Mouse (Mus musculus) liver, embryonic 11.5 days (tissue): Measurements from ENCODE around the gene Timp2. TPM values are rescaled to one million over a fixed set of nuclear protein-coding genes. Genes with fewer than 3 reads are reported as not detected.
A peak's percentile ranks its signal among the peaks of the same experiment; 100 is the strongest.

Experiments used
- ATAC-seq: fragments of 200-750 bp; cut with Nextera tagmentation; replicated peaks from 2 replicates; pipeline ENCODE4 v1.8.0; 2017; ENCODE audit warnings: moderate number of reproducible peaks, mild to moderate bottlenecking, moderate TSS enrichment, moderate library complexity; ENCODE audit not compliant: low FRiP score
- DNase-seq: peaks from one replicate; pipeline ENCODE4 v3.0.0-alpha.2; 2017; ENCODE audit warnings: low spot score
- H3K27ac ChIP-seq: fragments of 300-500 bp; sonication (generic); 2 replicates; pipeline ENCODE4 v1.5.1; 2014; ENCODE audit warnings: mild to moderate bottlenecking, low read depth, low read length, control low read depth
- H3K27me3 ChIP-seq: fragments of 300-500 bp; sonication (generic); replicated peaks from 2 replicates; pipeline ENCODE4 v1.6.1; 2014; ENCODE audit warnings: low read length, mixed read lengths; ENCODE audit not compliant: control insufficient read depth, insufficient read depth
- H3K36me3 ChIP-seq: fragments of 300-500 bp; sonication (generic); 2 replicates; pipeline ENCODE4 v1.6.1; 2014; ENCODE audit warnings: mild to moderate bottlenecking, low read length, moderate library complexity, mixed read lengths; ENCODE audit not compliant: control insufficient read depth, insufficient read depth
- H3K4me1 ChIP-seq: fragments of 300-500 bp; sonication (generic); replicated peaks from 2 replicates; pipeline ENCODE4 v1.6.1; 2014; ENCODE audit warnings: low read length, mixed read lengths; ENCODE audit not compliant: control insufficient read depth, insufficient read depth
- H3K4me2 ChIP-seq: fragments of 300-500 bp; sonication (generic); 2 replicates; pipeline ENCODE4 v1.6.1; 2014; ENCODE audit warnings: mild to moderate bottlenecking, control low read depth, moderate library complexity
- H3K4me3 ChIP-seq: fragments of 300-500 bp; sonication (generic); 2 replicates; pipeline ENCODE4 v1.5.1; 2014; ENCODE audit warnings: low read depth, low read length, control low read depth
- H3K9ac ChIP-seq: fragments of 300-500 bp; sonication (generic); 2 replicates; pipeline ENCODE4 v1.6.1; 2014; ENCODE audit warnings: low read depth, low read length, control low read depth
- H3K9me3 ChIP-seq: fragments of 300-500 bp; sonication (generic); 2 replicates; pipeline ENCODE4 v1.6.1; 2016; ENCODE audit warnings: low read length, inconsistent platforms, mixed read lengths; ENCODE audit not compliant: control insufficient read depth
- WGBS: fragments of 180-500 bp; shearing (Covaris S2); extraction: QIAGEN DNeasy Blood & Tissue Kit; methylation state at CpG from one replicate; pipeline ENCODE4 v1.1.7; 2014; 5-methylcytosine and 5-hydroxymethylcytosine counted together
- polyA plus RNA-seq: library from polyadenylated mRNA; unstranded; fragments of >200 nt; fragmentation: Nextera tagmentation; extraction: Ambion mirVana; gene quantifications from 2 replicates; pipeline ENCODE4 v1.2.1, GENCODE M21; 2014

Gene Timp2
- polyA plus RNA-seq: 17.8 and 18.1 TPM in 2 replicates

DNA sequence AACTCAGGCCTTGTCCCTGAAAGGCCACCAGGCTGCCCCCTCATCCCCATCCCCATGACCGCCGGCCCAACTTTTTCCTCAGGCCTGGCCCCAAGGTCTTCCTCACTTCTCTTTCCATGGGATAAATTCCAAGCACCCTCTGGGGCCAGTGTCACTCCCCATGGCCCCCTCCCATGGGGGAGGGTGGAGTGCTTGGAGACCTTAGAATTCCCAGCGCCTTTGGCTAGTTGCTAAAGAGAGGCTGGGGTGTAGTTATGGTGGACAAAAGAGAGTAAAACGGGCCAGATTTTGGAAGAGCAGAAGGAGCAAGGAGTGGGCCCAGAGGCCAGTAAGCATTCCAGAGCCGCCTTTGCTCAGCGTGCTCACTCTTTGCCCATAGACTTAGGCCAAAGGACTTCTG is at the start of gene Timp2:
Gene Timp2, minus strand, starts transcription at position 101 of the 400 bp plus-strand sequence.
- DNase-seq (no peak), ATAC-seq (no peak)
- Histone ChIP-seq H3K4me2 (peak within 1 kb of the TSS; percentile 67), H3K27me3 (peaks cover 31% of the 10 kb centered on the region), H3K27ac (peak within 1 kb of the TSS; percentile 48; the same call in 1 of the 2 replicates), H3K4me1 (peaks cover 6% of the 10 kb centered on the region), H3K9ac (peak within 1 kb of the TSS; percentile 60), H3K9me3 (no peaks in the 10 kb centered on the region), H3K36me3 (no peaks in the 10 kb centered on the region), H3K4me3 (peak within 1 kb of the TSS; percentile 56)
- 47% methylated on average over 6 of the region's 6 CpGs for WGBS

DNA sequence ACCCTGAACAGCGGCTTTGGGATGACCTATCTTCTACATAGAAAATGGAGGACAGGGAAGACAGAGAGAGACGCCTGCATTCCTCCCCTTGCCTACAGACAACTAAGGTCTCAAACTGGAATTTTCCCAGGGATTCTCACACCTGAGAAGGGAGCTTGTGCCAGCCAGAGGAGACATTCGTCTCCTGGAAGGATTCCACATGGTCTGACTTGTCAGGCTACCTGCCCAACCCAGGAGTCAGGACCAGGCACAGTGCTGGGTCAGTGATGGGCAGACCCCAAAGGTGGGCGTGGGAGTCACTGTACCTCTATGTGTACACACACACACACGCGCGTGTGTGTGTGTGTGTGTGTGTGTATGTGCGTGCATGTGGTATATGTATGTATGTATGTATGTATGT is 49.8 kb upstream of the Timp2 start:
- Histone ChIP-seq H3K9ac (no peak overlapping the region), H3K27ac (no peak overlapping the region), H3K4me1 (peaks cover 22% of the 10 kb centered on the region), H3K9me3 (no peaks in the 10 kb centered on the region), H3K4me3 (no peak overlapping the region), H3K4me2 (no peak overlapping the region), H3K27me3 (no peaks in the 10 kb centered on the region), H3K36me3 (peaks cover 21% of the 10 kb centered on the region)
- no peak for ATAC-seq
- WGBS: 96% methylated on average over 8 of the region's 8 CpGs
- DNase-seq: no peak

DNA sequence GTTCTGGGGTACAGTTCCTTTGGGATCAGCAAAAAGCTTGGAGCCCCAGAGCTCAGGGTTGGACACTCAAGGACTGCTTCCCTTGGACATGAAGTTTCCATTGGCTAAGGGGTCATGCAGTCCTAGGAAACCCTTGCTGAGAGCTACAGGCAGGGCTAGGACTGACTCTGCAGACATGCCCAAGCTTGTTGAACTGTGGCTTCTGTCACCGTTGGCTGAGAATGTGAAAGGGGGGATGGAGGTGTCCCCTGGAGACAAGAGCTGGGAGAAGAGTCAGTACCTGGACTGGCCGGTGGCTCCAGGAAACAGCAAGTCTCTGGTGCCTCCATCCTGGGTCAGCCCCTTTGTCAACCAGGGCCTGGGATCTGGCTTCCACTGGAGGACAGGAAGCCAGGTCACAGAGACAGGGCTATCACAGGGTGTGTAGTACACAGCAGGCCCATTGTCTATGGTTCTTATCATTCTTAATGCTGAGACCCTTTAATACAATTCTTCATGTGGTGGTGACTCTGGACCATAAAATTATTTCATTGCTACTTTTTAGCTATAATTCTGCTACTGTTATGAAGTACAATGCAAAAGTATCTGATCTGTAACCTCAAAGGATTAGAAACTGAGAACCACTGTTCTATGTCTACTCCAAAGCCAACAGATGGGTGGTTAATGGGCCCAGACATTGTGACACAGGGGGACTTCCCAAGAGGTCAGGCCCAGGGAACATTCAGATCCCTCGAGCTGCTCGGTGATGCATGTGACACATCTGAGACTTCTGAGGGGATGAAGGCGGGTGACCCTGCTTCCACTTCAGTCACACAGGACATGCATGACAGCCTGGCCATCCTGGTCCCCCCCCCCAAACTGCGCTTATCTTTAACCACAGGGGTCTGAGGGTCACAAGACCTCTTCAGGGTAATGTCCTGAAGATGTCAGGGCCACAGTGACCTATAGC is 48.7 kb upstream of the Timp2 start:
- no peak overlapping the region for H3K9ac ChIP-seq
- WGBS: 82% methylated on average over 6 of the region's 6 CpGs
- no peaks in the 10 kb centered on the region for H3K9me3 ChIP-seq
- H3K27ac ChIP-seq: no peak overlapping the region
- no peak overlapping the region for H3K4me2 ChIP-seq
- no peak overlapping the region for H3K4me3 ChIP-seq
- DNase-seq: no peak
- H3K27me3 ChIP-seq: no peaks in the 10 kb centered on the region
- ATAC-seq: no peak
- peaks cover 17% of the 10 kb centered on the region for H3K36me3 ChIP-seq
- H3K4me1 ChIP-seq: peaks cover 29% of the 10 kb centered on the region

DNA sequence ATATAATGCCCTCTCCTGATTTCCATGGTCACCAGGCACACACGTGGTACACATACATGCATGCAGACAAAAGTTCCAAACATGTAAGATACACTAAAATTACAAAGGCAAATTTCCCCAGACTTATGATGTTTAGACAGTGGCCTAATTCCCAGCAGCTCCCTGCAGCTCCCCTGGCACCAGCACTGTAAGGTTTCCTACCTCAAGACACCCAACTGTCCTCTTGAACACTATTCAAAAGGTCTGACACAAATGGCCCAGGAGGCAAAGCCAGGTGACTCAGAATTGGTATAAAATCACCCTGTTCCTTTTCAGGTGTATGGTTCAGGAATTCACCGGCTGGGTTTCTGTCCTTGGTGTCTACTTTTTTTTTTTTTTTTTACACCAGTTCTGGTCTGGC is 47.6 kb upstream of the Timp2 start:
- WGBS: 90% methylated on average over 2 of the region's 2 CpGs
- Histone ChIP-seq H3K4me3 (no peak overlapping the region), H3K27me3 (no peaks in the 10 kb centered on the region), H3K9ac (no peak overlapping the region), H3K27ac (no peak overlapping the region), H3K9me3 (no peaks in the 10 kb centered on the region), H3K36me3 (peaks cover 14% of the 10 kb centered on the region), H3K4me1 (peaks cover 29% of the 10 kb centered on the region), H3K4me2 (no peak overlapping the region)
- DNase-seq (no peak), ATAC-seq (no peak)

DNA sequence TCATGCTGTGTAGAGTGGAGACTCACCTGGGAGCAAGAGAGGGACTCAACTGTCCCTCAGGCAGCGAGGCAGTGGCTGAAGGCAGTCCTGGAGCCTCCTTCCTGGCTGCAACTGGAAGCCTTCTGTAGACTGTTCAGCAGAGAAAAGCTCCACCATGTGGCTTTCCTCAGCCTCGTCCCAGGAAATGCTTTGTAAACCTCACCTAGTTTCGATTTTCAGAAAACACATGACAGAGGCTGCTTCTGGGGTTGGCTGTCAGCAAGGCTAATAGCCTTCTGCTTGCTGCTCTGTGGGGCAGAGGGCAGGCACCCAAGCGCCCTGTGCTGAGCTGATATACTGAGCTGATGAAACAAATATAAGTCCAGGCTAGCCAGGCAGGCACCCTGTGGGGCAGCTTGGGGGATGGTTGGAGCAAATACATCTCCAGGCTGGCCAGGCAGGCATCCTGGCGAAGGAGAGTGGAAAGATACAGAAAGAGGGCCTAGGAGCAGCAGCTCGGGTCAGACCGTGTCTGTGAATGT is 46.3 kb upstream of the Timp2 start, which contains the start of gene Lgals3bp:
Gene Lgals3bp, minus strand, starts transcription at position 333 of the 521 bp plus-strand sequence.
- Histone ChIP-seq H3K27me3 (no peaks in the 10 kb centered on the region), H3K27ac (peak within 1 kb of the TSS; percentile 73), H3K4me2 (peak within 1 kb of the TSS; percentile 52), H3K36me3 (peaks cover 6% of the 10 kb centered on the region), H3K4me1 (peaks cover 29% of the 10 kb centered on the region), H3K4me3 (peak within 1 kb of the TSS; percentile 19; the same call in 1 of the 2 replicates), H3K9me3 (no peaks in the 10 kb centered on the region), H3K9ac (peak within 1 kb of the TSS; percentile 44)
- peak; percentile 56 for ATAC-seq
- peak; percentile 47 for DNase-seq
- 41% methylated on average over 7 of the region's 7 CpGs for WGBS

DNA sequence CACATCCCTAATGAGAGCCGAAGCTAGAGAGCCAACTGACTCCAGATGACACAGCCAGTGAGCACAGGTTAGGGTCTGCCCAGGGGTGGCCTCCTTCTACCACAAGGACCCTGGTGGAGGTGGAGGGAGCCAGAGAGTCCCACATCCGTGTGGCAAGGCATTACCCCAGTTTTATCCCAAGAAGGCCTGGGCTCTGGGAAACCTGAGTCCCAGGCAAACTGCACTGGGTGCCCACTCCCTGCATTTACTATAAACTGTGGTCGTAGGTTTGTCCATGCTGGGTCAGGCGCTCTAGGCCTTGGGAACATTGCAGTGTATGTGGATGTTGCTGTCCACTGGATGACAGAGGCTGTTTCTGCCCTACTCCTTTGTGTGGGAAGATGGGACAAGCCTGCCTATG is 45.7 kb upstream of the Timp2 start:
- H3K27me3 ChIP-seq: no peaks in the 10 kb centered on the region
- H3K36me3 ChIP-seq: peaks cover 3% of the 10 kb centered on the region; the same call in 1 of the 2 replicates
- peaks cover 29% of the 10 kb centered on the region for H3K4me1 ChIP-seq
- H3K9me3 ChIP-seq: no peaks in the 10 kb centered on the region
- DNase-seq: no peak
- peak overlapping the region; percentile 44; the same call in 1 of the 2 replicates for H3K9ac ChIP-seq
- peak overlapping the region; percentile 19; the same call in 1 of the 2 replicates for H3K4me3 ChIP-seq
- H3K4me2 ChIP-seq: peak overlapping the region; percentile 52
- H3K27ac ChIP-seq: peak overlapping the region; percentile 73
- 76% methylated on average over 4 of the region's 4 CpGs for WGBS
- no peak for ATAC-seq

DNA sequence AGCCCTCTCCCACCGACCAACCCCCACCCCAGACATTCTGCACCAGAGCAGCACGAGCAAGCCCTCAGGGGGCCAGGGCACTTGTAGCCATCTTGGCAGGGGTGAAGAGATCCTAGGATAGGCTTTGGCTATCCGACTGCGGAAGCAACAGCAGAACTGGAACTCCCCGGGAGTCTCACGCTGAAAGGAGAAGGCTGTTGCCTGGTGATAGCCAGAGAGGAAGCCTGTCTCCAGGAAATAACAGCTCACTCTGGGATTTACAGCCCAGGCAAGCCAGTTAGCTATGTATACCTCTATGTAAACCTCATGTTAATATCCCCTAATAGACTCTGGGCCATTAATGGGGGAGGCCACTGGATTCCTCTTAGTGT is 45.0 kb upstream of the Timp2 start:
- Histone ChIP-seq H3K36me3 (peaks cover 3% of the 10 kb centered on the region; the same call in 1 of the 2 replicates), H3K4me3 (0 out of 2 replicates have a peak overlapping the region, but pooled peaks have one; percentile 6), H3K4me1 (peaks cover 29% of the 10 kb centered on the region), H3K27me3 (no peaks in the 10 kb centered on the region), H3K9me3 (no peaks in the 10 kb centered on the region), H3K27ac (peak overlapping the region; percentile 68; the same call in 1 of the 2 replicates), H3K4me2 (peak overlapping the region; percentile 52), H3K9ac (peak overlapping the region; percentile 43; the same call in 1 of the 2 replicates)
- no peak for DNase-seq
- 18% methylated on average over 6 of the region's 6 CpGs for WGBS
- peak; percentile 29; the same call in 1 of the 2 replicates for ATAC-seq

DNA sequence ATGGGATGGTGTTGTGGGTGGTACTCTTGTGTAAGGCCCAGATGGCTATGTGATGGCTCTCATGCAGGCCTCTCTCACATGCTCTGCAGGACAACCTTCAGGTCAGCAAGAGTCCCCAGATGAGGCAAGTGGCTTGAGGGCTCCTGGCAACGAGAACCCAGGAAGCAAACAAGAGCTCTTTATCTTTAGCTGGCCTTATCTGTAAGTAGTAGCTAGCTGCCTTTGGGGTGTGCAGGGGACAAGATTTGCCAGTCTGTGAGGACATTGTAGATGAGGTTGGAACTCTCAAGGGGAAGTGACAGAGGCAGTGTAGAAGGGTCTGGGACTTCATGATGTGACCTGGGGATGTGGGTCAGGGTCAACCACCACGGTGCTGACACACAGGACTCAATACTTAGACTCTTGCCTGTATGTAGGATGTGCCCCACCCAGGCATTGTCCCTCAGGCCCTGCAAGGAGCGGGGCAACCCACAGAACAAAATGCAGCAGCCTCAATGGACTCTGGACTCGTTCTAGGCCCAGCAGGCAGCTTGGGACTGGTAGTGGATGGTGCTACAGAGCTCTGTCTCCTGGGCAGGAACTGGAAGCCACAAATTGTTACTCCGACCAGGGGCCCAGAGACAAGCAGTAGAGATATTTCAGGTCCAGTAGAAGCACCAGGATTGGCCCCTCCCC is 44.5 kb upstream of the Timp2 start:
- DNase-seq (no peak), ATAC-seq (peak; percentile 64)
- no peaks in the 10 kb centered on the region for H3K27me3 ChIP-seq
- WGBS: 34% methylated on average over 5 of the region's 5 CpGs
- H3K36me3 ChIP-seq: no peaks in the 10 kb centered on the region; the same call in 1 of the 2 replicates
- peaks cover 29% of the 10 kb centered on the region for H3K4me1 ChIP-seq
- H3K27ac ChIP-seq: peak overlapping the region; percentile 68; the same call in 1 of the 2 replicates
- H3K9me3 ChIP-seq: no peaks in the 10 kb centered on the region
- H3K9ac ChIP-seq: peak overlapping the region; percentile 43; the same call in 1 of the 2 replicates
- H3K4me2 ChIP-seq: peak overlapping the region; percentile 52
- H3K4me3 ChIP-seq: 0 out of 2 replicates have a peak overlapping the region, but pooled peaks have one; percentile 6
